Mouse (Mus musculus) liver, embryonic 11.5 days (tissue): ENCODE results near the gene Trappc12. TPM values are rescaled to one million over a fixed set of nuclear protein-coding genes. Genes with fewer than 3 reads are reported as not detected.
A peak's percentile ranks its signal among the peaks of the same experiment; 100 is the strongest.

Experiments
- ATAC-seq: fragments of 200-750 bp; cut with Nextera tagmentation; replicated peaks from 2 replicates; pipeline ENCODE4 v1.8.0; 2017; ENCODE audit warnings: moderate number of reproducible peaks, mild to moderate bottlenecking, moderate TSS enrichment, moderate library complexity; ENCODE audit not compliant: low FRiP score
- DNase-seq: peaks from one replicate; pipeline ENCODE4 v3.0.0-alpha.2; 2017; ENCODE audit warnings: low spot score
- H3K27ac ChIP-seq: fragments of 300-500 bp; sonication (generic); 2 replicates; pipeline ENCODE4 v1.5.1; 2014; ENCODE audit warnings: mild to moderate bottlenecking, low read depth, low read length, control low read depth
- H3K27me3 ChIP-seq: fragments of 300-500 bp; sonication (generic); replicated peaks from 2 replicates; pipeline ENCODE4 v1.6.1; 2014; ENCODE audit warnings: low read length, mixed read lengths; ENCODE audit not compliant: control insufficient read depth, insufficient read depth
- H3K36me3 ChIP-seq: fragments of 300-500 bp; sonication (generic); 2 replicates; pipeline ENCODE4 v1.6.1; 2014; ENCODE audit warnings: mild to moderate bottlenecking, low read length, moderate library complexity, mixed read lengths; ENCODE audit not compliant: control insufficient read depth, insufficient read depth
- H3K4me1 ChIP-seq: fragments of 300-500 bp; sonication (generic); replicated peaks from 2 replicates; pipeline ENCODE4 v1.6.1; 2014; ENCODE audit warnings: low read length, mixed read lengths; ENCODE audit not compliant: control insufficient read depth, insufficient read depth
- H3K4me2 ChIP-seq: fragments of 300-500 bp; sonication (generic); 2 replicates; pipeline ENCODE4 v1.6.1; 2014; ENCODE audit warnings: mild to moderate bottlenecking, control low read depth, moderate library complexity
- H3K4me3 ChIP-seq: fragments of 300-500 bp; sonication (generic); 2 replicates; pipeline ENCODE4 v1.5.1; 2014; ENCODE audit warnings: low read depth, low read length, control low read depth
- H3K9ac ChIP-seq: fragments of 300-500 bp; sonication (generic); 2 replicates; pipeline ENCODE4 v1.6.1; 2014; ENCODE audit warnings: low read depth, low read length, control low read depth
- H3K9me3 ChIP-seq: fragments of 300-500 bp; sonication (generic); 2 replicates; pipeline ENCODE4 v1.6.1; 2016; ENCODE audit warnings: low read length, inconsistent platforms, mixed read lengths; ENCODE audit not compliant: control insufficient read depth
- WGBS: fragments of 180-500 bp; shearing (Covaris S2); extraction: QIAGEN DNeasy Blood & Tissue Kit; methylation state at CpG from one replicate; pipeline ENCODE4 v1.1.7; 2014; 5-methylcytosine and 5-hydroxymethylcytosine counted together
- polyA plus RNA-seq: library from polyadenylated mRNA; unstranded; fragments of >200 nt; fragmentation: Nextera tagmentation; extraction: Ambion mirVana; gene quantifications from 2 replicates; pipeline ENCODE4 v1.2.1, GENCODE M21; 2014

The Trappc12 gene
- polyA plus RNA-seq: 43.2 and 44.2 TPM in 2 replicates

DNA sequence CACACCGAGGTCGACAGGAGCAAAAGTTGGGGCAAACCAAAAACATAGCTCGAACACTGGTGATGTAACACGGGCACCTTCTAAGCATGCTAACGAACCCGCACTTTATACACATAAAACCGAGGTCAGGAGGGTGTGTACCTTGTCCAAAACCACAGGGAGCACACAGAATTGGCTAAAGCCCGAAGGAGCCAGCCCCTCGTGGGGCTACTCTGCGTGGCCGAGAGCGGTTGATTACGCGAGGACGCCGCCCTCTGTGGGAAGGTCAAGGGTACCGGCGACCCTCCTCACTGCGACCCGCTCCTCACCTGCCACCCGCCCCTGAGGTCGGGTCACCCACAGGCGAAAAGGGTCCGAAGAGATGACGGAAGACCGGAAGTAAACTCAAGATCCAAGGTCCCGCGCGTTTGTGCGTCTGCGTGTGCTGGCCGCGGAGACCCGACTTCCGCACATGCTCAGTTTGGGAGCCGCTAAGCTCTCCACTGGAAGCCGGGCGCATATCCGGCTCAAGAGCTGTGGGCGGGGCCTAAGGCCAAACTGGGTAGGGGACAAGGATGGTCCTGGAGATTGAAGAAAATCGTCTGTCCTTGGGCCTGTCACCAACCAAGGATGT is at the start of gene Trappc12:
Gene Trappc12 (minus strand): TSS at position 452 of the 613 bp plus-strand sequence.
- peak; percentile 85 for ATAC-seq
- H3K27ac ChIP-seq: peak within 1 kb of the TSS; percentile 71

DNA sequence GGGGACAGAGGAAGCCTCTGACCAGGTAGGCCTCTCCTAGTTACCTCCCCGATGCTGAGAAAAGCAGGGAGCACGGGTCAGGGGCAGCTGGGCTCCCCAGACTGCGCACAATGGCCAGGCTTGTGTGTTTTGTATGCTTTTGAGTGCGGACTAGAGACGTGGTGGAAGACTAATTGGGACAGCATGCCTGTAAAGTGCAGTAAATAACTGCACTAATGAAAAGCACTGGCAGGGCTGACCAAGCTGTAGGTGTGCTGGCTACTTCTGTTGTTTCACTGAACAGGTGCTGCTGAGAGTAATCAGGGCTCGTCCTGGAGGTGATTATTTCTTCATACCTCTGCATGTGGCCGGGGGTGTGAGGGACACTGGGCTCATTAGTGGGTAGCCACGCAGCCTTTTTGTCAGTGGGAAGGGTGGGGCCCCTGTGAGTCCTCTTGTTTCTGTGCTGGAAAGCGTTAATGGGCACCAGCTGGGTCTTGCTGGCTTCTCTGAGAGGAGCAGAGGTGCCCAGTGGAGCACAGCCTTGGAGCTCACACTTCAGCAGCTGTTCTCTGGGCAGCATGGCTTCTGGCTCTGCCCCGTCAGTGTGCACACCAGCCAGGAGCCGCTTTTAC is 49.6 kb upstream of the Trappc12 start:
- Histone ChIP-seq H3K9me3 (no peaks in the 10 kb centered on the region), H3K4me1 (peaks cover 18% of the 10 kb centered on the region), H3K9ac (no peak overlapping the region), H3K4me2 (no peak overlapping the region), H3K36me3 (no peaks in the 10 kb centered on the region; the same call in 1 of the 2 replicates), H3K27ac (no peak overlapping the region), H3K4me3 (no peak overlapping the region), H3K27me3 (no peaks in the 10 kb centered on the region)
- DNase-seq (no peak), ATAC-seq (no peak)
- WGBS: 70% methylated on average over 11 of the region's 11 CpGs

More for the DNA sequence above, at the start of gene Trappc12:
- no peaks in the 10 kb centered on the region for H3K9me3 ChIP-seq
- peak within 1 kb of the TSS; percentile 92 for H3K4me2 ChIP-seq
- H3K27me3 ChIP-seq: no peaks in the 10 kb centered on the region
- peak; percentile 79 for DNase-seq
- H3K9ac ChIP-seq: peak within 1 kb of the TSS; percentile 83
- peaks cover 8% of the 10 kb centered on the region; the same call in 1 of the 2 replicates for H3K36me3 ChIP-seq
- under 1% methylated on average over 41 of the region's 41 CpGs for WGBS
- peaks cover 20% of the 10 kb centered on the region for H3K4me1 ChIP-seq
- H3K4me3 ChIP-seq: peak within 1 kb of the TSS; percentile 87

DNA sequence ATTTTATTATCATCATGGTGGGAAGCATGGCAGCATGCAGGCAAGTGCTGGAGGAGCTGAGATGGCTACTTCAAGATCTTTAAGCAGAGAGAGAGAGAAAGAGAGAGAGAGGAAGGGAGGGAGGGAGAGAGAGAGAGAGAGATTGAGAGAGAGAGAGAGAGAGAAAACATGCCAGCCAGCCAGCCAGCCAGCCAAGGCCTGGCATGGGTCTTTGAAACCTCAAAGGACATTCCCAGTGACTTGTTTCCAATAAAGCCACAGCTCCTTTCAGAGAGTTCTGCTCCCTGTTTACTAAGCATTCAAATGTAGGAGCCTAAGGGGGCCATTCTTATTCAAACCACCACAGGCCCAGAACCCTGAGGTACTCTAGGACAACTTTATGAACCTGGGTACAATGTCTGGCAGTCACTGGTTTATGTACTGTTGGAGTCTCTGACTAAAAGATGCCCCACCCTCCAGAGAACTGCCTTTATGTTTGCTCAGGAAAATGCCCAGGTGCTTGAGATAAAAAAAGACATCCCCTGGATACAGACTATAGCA is 46.7 kb upstream of the Trappc12 start:
- no peak overlapping the region for H3K27ac ChIP-seq
- no peaks in the 10 kb centered on the region for H3K9me3 ChIP-seq
- no peak for DNase-seq
- H3K36me3 ChIP-seq: no peaks in the 10 kb centered on the region; the same call in 1 of the 2 replicates
- H3K4me1 ChIP-seq: no peaks in the 10 kb centered on the region; the same call in 1 of the 2 replicates
- no peak overlapping the region for H3K4me2 ChIP-seq
- ATAC-seq: no peak
- H3K9ac ChIP-seq: no peak overlapping the region
- no peak overlapping the region for H3K4me3 ChIP-seq
- no peaks in the 10 kb centered on the region for H3K27me3 ChIP-seq

DNA sequence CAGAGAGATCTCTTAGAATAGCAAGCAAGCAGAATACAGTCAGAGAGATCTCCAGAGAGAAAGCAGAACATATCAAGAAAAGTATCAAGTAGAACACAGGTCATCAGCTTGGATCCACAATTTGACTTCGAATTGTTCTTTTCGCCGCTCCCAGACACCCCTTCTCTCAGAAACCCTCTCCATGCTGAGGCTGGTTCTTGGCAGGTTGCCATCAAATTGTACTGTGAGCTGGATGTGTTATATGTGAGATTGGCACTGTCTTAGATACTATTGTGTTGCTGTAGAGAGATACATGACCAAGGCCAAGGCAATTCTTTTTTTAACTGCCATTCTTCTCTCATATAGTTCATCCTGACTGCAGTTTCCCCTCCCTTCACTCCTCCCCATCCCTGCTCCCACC is 44.8 kb upstream of the Trappc12 start:
- no peaks in the 10 kb centered on the region; the same call in 1 of the 2 replicates for H3K36me3 ChIP-seq
- no peaks in the 10 kb centered on the region for H3K9me3 ChIP-seq
- 90% methylated on average over 3 of the region's 3 CpGs for WGBS
- no peak overlapping the region for H3K4me2 ChIP-seq
- no peaks in the 10 kb centered on the region for H3K27me3 ChIP-seq
- H3K9ac ChIP-seq: no peak overlapping the region
- no peaks in the 10 kb centered on the region for H3K4me1 ChIP-seq
- H3K27ac ChIP-seq: no peak overlapping the region
- DNase-seq: no peak
- no peak overlapping the region for H3K4me3 ChIP-seq
- ATAC-seq: no peak

DNA sequence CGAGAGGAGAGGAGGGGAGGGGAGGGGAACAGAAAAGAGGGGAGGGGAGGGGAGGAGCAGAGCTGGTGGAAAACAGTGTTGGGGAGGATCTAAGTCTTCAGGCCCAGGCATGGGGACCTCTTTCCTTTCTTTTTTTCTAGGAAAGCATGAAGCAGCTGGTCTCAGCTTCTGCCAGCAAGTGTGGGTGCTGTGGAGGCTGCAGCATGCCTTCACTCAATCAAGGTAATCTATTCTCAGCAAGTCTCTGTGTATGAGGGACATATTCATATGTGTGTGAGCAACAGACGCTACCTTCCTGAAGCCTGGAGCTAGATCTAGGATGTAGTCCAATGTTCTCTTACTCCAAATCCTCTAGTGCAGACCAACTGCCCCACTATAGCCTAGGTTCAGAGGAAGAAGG is 43.4 kb upstream of the Trappc12 start:
- 68% methylated on average over 2 of the region's 2 CpGs for WGBS
- Histone ChIP-seq H3K36me3 (no peaks in the 10 kb centered on the region; the same call in 1 of the 2 replicates), H3K9ac (no peak overlapping the region), H3K4me2 (no peak overlapping the region), H3K4me1 (no peaks in the 10 kb centered on the region), H3K27me3 (no peaks in the 10 kb centered on the region), H3K4me3 (no peak overlapping the region), H3K9me3 (no peaks in the 10 kb centered on the region), H3K27ac (no peak overlapping the region)
- ATAC-seq (no peak), DNase-seq (no peak)

DNA sequence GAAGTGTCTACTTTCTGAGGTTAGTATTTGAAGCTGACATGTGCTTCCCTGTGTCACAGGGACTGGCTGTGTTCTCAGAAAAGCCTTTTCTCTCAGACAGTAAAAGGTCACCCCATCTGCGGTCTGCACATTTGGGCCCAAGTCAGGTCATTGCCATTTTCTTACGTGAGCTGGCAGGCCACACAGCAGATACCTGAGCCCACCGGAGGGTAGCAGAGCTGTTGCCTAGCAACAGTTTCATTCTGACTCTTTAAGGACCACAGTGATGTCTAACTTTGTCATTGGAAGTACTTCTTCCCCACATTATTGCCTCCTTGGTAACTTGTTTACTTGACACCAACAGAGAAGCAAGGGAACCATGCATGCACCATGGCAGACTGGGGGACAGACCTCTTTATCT is 42.3 kb upstream of the Trappc12 start:
- DNase-seq (no peak), ATAC-seq (no peak)
- no peaks in the 10 kb centered on the region for H3K9me3 ChIP-seq
- H3K36me3 ChIP-seq: no peaks in the 10 kb centered on the region
- no peak overlapping the region for H3K27ac ChIP-seq
- WGBS: 85% methylated on average over 3 of the region's 3 CpGs
- H3K4me2 ChIP-seq: no peak overlapping the region
- H3K4me1 ChIP-seq: no peaks in the 10 kb centered on the region
- H3K9ac ChIP-seq: no peak overlapping the region
- no peak overlapping the region for H3K4me3 ChIP-seq
- H3K27me3 ChIP-seq: no peaks in the 10 kb centered on the region

DNA sequence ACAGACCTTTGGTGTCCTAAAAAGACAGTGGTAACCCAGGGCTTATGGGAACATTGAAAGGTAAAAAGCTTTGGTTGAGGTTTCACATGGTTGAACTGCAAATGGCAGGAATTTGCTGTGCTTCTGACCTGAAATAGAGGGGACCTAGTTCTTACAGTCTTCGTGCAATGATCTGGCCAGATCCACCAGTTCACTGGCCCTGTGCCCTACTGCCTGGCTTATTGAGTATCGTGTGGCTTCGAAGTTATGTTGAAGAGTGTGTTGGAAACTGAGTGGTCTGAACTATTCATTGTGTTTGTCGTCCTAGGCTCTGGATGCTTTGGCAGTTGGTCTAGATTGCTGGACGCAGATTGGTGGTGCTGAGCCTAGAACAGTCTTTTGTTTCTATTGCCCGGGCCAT is 36.0 kb upstream of the Trappc12 start:
- H3K4me2 ChIP-seq: no peak overlapping the region
- WGBS: 87% methylated on average over 6 of the region's 6 CpGs
- H3K36me3 ChIP-seq: no peaks in the 10 kb centered on the region
- no peak for ATAC-seq
- no peak for DNase-seq
- H3K27ac ChIP-seq: no peak overlapping the region
- H3K9ac ChIP-seq: no peak overlapping the region
- no peaks in the 10 kb centered on the region for H3K9me3 ChIP-seq
- H3K27me3 ChIP-seq: no peaks in the 10 kb centered on the region
- H3K4me1 ChIP-seq: no peaks in the 10 kb centered on the region
- no peak overlapping the region for H3K4me3 ChIP-seq

DNA sequence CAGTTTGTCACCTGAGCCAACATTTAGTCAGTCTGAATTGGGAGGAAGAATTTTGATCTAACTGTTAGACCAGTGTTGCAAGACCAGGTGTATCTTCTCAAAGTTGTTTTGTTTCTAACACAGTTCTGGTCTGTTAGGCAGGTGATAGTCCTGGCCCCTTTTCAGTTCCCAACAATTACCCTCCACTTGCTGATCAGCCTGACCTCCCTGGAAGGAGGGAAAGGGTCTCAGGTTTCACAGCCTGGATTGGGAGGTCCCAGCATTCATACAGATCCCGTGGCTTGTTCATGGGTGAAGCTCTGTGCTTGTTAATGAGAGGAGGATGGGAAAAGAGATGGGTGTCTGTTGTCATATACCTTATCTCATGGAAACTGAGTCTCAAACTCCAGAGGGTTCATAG is 35.0 kb upstream of the Trappc12 start:
- no peak overlapping the region for H3K9ac ChIP-seq
- H3K4me3 ChIP-seq: no peak overlapping the region
- H3K27me3 ChIP-seq: no peaks in the 10 kb centered on the region
- H3K36me3 ChIP-seq: no peaks in the 10 kb centered on the region
- H3K27ac ChIP-seq: no peak overlapping the region
- DNase-seq: no peak
- WGBS: 35% methylated on average over 1 of the region's 1 CpGs
- no peaks in the 10 kb centered on the region for H3K9me3 ChIP-seq
- ATAC-seq: no peak
- H3K4me2 ChIP-seq: no peak overlapping the region
- no peaks in the 10 kb centered on the region for H3K4me1 ChIP-seq

DNA sequence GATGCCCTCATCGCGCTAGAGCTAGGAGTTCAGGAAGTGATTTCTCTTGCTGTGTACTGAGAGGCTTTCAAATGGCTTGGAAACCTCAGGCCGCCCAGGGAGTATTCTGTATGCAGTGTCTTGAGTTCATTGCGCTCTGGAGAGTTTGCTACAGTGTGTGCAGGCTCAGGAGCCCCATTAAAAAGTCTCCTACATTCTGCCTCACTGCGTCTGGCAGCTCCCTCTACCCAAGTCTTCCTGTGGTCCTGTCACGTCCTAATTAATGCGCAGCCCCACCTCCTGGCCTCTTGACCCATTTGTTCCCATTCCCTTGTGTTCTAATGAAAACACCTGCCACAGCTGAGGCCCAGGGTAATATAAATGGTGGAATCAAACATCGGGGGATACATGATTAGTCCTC is 34.6 kb upstream of the Trappc12 start:
- ATAC-seq: no peak
- H3K27me3 ChIP-seq: no peaks in the 10 kb centered on the region
- no peak overlapping the region for H3K9ac ChIP-seq
- H3K36me3 ChIP-seq: no peaks in the 10 kb centered on the region
- no peak overlapping the region for H3K4me2 ChIP-seq
- 64% methylated on average over 8 of the region's 8 CpGs for WGBS
- H3K27ac ChIP-seq: no peak overlapping the region
- no peaks in the 10 kb centered on the region for H3K9me3 ChIP-seq
- no peak overlapping the region for H3K4me3 ChIP-seq
- no peak for DNase-seq
- H3K4me1 ChIP-seq: no peaks in the 10 kb centered on the region
